Mouse (Mus musculus): ENCODE data around the gene Spred1.
"Not testable (repeated sequence)": the region's sequence is repeated elsewhere in the genome, so short reads cannot be mapped to it uniquely, and the experiment has no call there.

Gene Spred1

DNA sequence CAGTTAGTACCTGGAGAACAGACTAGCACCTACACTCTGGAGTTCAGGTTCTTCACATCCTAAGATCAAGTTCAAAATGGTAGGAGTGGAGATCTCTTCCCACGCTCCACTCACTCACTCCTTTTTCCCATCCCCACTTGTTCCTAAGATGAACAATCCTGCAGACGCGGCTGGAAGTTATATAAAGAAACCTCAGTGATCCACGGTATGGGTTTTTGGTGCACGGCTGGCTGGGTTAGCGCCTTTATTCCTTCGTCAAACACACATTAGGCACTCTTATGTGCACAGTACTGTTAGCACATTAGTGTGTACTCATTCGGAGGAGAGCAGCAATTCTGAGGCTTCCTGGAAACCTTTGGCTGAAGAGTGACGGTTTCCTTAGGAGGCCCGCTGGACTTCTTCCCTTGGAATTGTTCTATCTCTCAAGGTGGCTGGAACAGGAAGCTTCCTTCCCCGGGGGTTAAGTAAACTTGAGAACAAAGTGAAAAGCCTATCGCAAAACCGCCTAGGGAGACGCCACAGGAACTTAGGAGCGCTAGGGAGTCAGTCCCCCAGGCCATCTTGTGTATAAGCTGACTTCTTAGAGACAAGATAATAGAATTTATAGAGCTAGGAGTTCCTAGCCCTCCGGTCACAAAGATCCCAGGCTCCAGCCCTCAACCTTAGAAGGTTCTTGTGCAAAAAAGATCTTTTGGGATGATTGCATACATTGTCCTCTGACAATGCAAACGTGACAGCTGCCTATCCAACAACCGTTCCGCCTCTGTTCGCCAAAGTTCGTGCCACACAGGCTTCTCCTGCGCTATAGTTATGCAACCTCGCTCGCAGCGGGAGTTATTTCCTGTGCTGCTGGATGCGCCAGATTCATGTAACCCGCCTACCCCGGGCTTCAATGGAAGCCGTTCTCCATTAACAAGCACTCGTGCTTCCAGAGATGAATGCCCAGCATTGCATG is 1.6 kb upstream of the Spred1 start:
- DNase-seq (ENCODE audit: low read depth): peak; percentile 35

GRCm38 (mm10) chr2:117120246-117121211 is 645 bp upstream of the Spred1 start:
- DNase-seq (ENCODE audit: low read depth): peak; percentile 81

- peak; percentile 20 for DNase-seq (ENCODE audit: low read depth)
Measured at GRCm38 (mm10) chr2:117121984-117122605, 921 bp downstream of the Spred1 start.

- peak; percentile 77 for DNase-seq (ENCODE audit: low read depth)
Measured at GRCm38 (mm10) chr2:117122701-117123337, 1.6 kb downstream of the Spred1 start.

DNA sequence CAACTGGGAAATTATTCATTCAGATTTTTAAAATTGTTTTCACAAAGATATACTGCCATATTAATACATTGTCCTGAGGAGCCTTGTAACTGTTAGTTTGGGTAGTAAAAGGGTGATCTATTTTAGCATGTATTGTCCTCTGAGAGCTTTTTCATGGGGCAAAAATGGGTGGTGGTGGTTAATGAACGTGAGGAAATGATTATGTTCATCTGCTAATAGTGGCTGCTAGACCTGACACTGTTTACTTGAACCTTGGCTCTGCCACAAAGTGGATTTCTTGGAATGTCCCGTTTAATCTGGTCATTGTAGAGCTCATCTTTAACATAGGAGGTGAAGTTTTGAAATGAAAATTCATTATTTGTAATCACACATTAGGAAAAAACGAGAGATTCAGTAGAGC is 2.5 kb downstream of the Spred1 start:
- no peak for DNase-seq (ENCODE audit: low read depth)

- no peak for DNase-seq (ENCODE audit: low read depth)
Measured at GRCm38 (mm10) chr2:117124839-117125238, 3.7 kb downstream of the Spred1 start.

- no peak for DNase-seq (ENCODE audit: low read depth)
Measured at GRCm38 (mm10) chr2:117129156-117129555, 8.0 kb downstream of the Spred1 start.

DNA sequence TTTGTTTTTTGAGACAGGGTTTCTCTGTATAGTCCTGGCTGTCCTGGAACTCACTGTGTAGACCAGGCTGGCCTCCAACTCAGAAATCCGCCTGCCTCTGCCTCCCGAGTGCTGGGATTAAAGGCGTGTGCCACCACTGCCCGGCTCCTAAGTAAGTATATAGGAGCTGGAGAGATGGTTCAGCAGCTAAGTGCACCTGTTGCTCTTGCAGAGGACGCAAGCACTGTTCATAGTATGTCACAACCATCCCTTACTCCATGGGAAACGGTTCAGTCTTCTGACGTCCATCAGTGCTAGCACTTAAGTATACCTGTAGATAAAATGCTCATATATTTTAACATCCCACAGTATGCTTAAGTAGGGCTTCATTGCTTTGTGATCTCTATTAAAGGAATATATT is 9.9 kb downstream of the Spred1 start:
- not testable (repeated sequence) for DNase-seq (ENCODE audit: low read depth)

GRCm38 (mm10) chr2:117131910-117132309 is 10.7 kb downstream of the Spred1 start:
- DNase-seq (ENCODE audit: low read depth): no peak

DNA sequence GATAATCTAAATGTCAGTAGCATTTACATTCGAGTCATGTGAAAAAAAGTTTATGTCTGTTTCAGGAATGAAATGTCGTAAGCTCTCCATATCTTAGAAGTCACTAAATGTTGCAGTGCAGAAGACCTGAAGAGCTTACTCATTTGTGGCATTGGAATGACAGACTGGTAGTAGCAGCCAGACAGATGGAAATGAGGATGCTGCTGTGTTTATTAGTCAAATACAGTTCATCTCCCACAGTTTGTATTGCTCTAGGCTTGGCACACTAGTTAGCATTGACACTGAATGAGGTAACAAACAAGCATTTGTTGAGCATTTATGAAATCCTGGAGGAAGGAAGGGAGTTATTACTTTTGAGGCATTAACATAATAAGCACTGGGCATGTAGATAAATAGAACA is 12.4 kb downstream of the Spred1 start:
- no peak for DNase-seq (ENCODE audit: low read depth)

DNA sequence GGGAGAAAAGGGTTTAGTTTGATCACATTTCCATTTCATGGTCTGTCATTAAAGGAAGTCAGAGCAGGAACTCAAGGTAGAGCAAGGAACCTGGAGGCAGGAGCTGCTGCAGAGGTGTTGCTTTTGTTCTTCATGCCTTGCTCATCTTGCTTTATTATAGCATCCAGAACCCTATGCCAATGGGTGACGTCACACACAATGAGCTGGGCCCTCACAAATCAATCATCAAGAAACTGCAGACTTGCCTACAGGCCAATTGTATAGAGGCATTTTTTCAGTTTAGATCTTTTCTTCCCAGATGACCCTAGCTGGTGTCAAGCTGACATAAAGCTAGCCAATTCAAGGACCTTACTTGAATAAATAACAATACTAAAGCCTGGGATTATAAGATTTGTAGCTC is 16.6 kb downstream of the Spred1 start:
- DNase-seq (ENCODE audit: low read depth): no peak

DNA sequence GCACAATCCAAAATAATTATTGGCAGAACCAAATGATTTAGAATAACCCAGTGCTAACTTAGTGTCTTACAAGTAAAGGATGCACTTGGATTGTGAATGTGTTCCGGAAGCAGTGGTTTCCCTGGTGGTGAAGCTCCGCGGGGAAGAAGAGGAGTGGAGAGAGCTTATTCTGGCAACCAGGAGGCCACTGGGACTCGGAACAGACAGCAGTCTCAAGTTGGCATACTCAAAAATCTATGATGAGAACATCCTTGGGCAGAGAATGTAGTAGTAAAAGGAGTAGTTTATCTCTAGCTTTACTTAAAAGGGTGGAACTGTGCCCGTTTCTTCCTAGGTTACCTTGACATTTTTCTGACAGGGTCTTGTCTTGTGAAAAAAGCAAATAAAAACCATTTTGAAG is 17.8 kb downstream of the Spred1 start:
- no peak for DNase-seq (ENCODE audit: low read depth)

DNA sequence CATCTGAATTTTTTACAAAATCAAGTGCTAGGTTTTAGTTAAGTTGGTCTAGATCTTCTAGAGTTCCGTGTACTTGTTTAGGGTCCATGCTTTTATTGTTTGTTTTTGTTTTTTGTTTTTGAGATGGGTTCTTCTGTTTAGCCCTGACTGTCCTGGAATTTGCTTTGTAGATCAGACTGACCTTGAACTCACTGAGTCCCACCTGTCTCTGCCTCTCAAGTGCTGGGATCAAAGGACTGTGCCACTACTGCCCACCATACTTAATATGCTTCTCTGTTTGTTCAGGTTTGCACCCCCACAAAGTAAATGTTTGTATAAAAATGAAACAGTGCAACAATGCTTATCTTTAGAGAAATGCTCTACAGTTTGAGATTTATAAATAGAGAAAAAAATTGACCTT is 18.8 kb downstream of the Spred1 start:
- DNase-seq (ENCODE audit: low read depth): no peak

DNA sequence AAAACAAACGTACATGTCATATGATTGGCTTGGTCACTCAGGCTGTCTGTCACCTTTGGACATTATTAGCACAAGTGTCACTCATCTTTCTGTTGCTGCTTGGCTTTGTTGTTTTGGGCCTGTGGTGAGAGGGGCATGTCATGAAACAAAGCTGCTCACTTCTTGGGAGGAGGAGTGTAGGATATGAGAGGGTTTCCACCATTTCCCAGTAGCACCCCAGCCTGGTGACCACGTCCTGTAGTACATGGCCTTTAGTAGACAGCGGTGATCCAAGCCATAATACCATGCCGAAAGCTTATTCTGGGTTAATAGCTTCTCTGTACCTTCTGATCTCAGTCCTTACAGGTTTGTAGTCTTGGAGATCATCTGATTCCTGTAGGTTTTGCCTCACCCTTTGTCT is 21.9 kb downstream of the Spred1 start:
- DNase-seq (ENCODE audit: low read depth): no peak

DNA sequence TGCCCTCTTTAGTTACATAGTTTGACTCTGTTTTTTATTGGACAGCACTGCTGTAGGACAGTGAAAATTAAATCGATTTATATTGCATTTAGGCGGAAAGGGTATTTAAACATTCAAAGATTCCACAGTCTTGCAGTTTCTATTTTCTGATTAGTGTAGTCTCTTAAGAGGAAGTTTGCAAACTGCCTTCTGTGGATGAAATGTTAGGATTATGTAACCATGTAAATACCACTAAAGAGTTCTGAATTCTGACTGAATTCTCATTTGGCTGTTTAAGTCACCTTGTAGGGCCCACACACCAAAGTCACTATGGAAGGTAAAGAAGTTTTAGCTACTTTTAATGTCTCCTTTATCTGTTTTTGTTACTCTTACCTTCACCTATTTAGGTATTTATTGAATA is 24.9 kb downstream of the Spred1 start:
- no peak for DNase-seq (ENCODE audit: low read depth)

GRCm38 (mm10) chr2:117146617-117147016 is 25.4 kb downstream of the Spred1 start:
- no peak for DNase-seq (ENCODE audit: low read depth)

DNA sequence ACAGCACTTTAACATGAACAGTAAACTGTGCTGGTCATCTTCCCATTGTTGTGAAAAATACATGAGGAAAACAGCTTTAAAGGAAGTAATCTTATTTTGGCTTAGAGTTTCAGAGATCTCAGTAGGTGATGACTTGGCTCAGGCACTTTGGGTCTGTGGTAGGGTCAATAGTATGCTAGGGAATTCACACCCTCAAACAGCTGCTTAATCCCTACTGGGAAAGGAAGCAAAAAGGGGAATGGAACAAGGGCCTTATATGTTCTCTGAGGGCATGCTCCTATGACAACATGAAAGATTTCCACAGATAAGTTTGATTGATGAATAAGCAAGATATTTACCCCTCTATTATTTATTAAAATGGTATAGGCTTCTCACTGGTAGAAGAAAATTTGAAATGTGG is 31.0 kb downstream of the Spred1 start:
- DNase-seq (ENCODE audit: low read depth): no peak

- peak; percentile 14 for DNase-seq (ENCODE audit: low read depth)
Measured at GRCm38 (mm10) chr2:117168379-117168778, 47.2 kb downstream of the Spred1 start.

DNA sequence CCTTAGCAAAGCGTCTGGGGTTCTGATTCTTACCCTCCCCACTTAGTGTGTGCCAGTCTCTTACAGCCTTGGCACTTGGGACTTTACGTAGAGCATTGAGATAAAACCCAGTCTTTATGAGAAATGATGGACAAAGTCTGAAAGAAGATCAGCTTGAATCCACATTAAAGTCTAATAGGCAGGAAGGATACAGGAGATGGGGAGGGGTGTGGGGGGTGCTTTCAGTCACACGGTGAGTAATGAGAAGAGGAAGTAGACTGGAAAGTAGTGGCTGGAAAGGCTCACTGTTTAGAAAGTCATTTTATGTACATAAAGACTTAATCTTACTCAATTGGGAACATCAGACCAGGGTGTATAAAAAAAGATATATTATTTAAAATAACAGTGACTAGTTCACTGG is 47.9 kb downstream of the Spred1 start:
- no peak for DNase-seq (ENCODE audit: low read depth)

- no peak for DNase-seq (ENCODE audit: low read depth)
Measured at GRCm38 (mm10) chr2:117172981-117173380, 51.8 kb downstream of the Spred1 start.

- no peak for DNase-seq (ENCODE audit: low read depth)
Measured at GRCm38 (mm10) chr2:117176066-117176465, 54.9 kb downstream of the Spred1 start.

DNA sequence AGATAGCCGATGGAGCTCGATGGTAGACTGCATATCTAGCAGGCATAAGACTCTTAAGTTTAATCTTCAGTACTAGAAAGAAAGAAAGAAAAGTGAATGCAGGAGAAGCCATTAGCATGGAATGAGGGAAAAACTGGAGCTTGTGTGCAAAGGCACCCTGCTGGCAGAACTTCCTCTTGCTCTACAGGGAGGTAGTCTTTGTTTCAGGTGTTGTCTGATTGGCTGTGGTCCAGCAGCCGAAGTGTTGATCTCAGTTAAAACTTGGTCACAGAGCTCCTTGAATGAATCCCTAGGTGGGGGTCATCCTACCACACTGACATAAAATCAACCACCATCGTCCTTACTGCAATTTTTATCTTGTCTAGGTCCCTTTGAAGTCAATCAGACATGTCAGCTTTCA is 55.8 kb downstream of the Spred1 start:
- DNase-seq (ENCODE audit: low read depth): no peak
